Mouse (Mus musculus) neural tube, embryonic 15.5 days (tissue): ENCODE results near the gene D11Wsu47e. TPM values are rescaled to one million over a fixed set of nuclear protein-coding genes. Genes with fewer than 3 reads are reported as not detected.

Experiments used
- ATAC-seq: fragments of 200-750 bp; cut with Nextera tagmentation; 2 replicates; pipeline ENCODE4 v1.8.0; 2017; ENCODE audit warnings: mild to moderate bottlenecking, moderate TSS enrichment, moderate library complexity; ENCODE audit not compliant: low FRiP score
- H3K27ac ChIP-seq: fragments of 300-500 bp; sonication (generic); replicated peaks from 2 replicates; pipeline ENCODE4 v1.5.1; 2015; ENCODE audit warnings: mild to moderate bottlenecking, inconsistent platforms
- H3K27me3 ChIP-seq: fragments of 300-500 bp; sonication (generic); replicated peaks from 2 replicates; pipeline ENCODE4 v1.6.1; 2015; ENCODE audit warnings: inconsistent platforms
- H3K36me3 ChIP-seq: fragments of 300-500 bp; sonication (generic); 2 replicates; pipeline ENCODE4 v1.6.1; 2015; ENCODE audit warnings: inconsistent platforms
- H3K4me1 ChIP-seq: fragments of 300-500 bp; sonication (generic); 2 replicates; pipeline ENCODE4 v1.6.1; 2015; ENCODE audit warnings: inconsistent platforms
- H3K4me2 ChIP-seq: fragments of 300-500 bp; sonication (generic); 2 replicates; pipeline ENCODE4 v1.6.1; 2015; ENCODE audit warnings: inconsistent platforms, mild to moderate bottlenecking, moderate library complexity
- H3K4me3 ChIP-seq: fragments of 300-500 bp; sonication (generic); replicated peaks from 2 replicates; pipeline ENCODE4 v1.5.1; 2015; ENCODE audit warnings: mild to moderate bottlenecking, inconsistent platforms
- H3K9ac ChIP-seq: fragments of 300-500 bp; sonication (generic); replicated peaks from 2 replicates; pipeline ENCODE4 v1.6.1; 2015; ENCODE audit warnings: mild to moderate bottlenecking, inconsistent platforms
- H3K9me3 ChIP-seq: fragments of 300-500 bp; sonication (generic); replicated peaks from 2 replicates; pipeline ENCODE4 v1.6.1; 2016; ENCODE audit warnings: inconsistent platforms
- whole genome bisulfite sequencing: fragments of 180-500 bp; shearing (Covaris S2); methylation state at CpG from one replicate; pipeline ENCODE4 v1.1.7; 2015; ENCODE audit warnings: mixed read lengths; 5-methylcytosine and 5-hydroxymethylcytosine counted together
- polyA plus RNA-seq: library from polyadenylated mRNA; unstranded; fragments of >200 nt; fragmentation: Nextera tagmentation; extraction: Ambion mirVana; gene quantifications from 2 replicates; pipeline ENCODE4 v1.2.1, GENCODE M21; 2015

D11Wsu47e gene
- polyA plus RNA-seq, 1 experiment from 2014 or later: 21.8 TPM

DNA sequence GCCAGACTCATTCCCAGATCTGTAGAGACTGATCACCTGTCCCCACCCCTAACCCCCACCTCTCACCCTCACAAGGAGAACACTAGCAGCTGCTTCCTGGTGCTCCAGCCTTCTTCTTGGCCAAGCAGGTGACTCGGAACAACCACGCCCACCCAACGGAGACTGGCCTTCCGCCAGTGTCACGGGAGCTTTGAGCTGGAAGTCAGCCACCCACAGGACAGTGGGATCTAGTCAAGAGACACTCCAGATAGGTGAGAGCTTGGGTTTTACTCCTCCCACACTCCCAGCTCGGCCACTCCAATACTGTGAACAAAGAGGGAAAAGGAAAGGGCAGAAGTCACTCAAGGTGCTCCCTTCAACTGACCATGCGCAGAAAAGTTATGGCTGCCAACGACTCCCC is 55.0 kb downstream of the D11Wsu47e start:
- no peak overlapping the region for H3K9ac ChIP-seq
- no peaks in the 10 kb centered on the region for H3K9me3 ChIP-seq
- ATAC-seq: no peak
- H3K36me3 ChIP-seq: no peaks in the 10 kb centered on the region
- H3K27me3 ChIP-seq: no peaks in the 10 kb centered on the region
- no peak overlapping the region for H3K4me2 ChIP-seq
- H3K4me3 ChIP-seq: no peak overlapping the region
- H3K27ac ChIP-seq: no peak overlapping the region
- 83% methylated on average over 8 of the region's 8 CpGs for WGBS
- peaks cover 37% of the 10 kb centered on the region for H3K4me1 ChIP-seq

DNA sequence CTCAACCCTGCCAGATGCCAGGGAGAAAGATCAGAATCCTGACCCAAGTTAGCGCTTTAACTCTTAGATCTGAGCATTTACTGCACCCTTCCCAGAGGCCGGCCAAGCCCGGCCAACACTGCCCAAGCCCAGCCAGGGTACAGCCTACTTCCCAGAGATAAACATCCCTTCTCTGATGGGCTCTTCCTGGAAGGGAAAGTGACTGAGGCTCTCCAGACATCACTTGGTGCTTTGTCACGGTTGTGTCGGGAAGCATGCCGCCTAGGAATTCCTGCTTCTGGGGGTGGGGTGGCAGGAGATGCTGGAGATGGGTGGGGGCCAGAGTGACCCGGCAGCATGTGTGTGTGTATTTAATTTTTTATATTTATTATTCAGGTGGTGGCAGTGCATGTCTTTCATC is 55.9 kb downstream of the D11Wsu47e start:
- Histone ChIP-seq H3K4me1 (peaks cover 31% of the 10 kb centered on the region), H3K36me3 (no peaks in the 10 kb centered on the region), H3K9ac (no peak overlapping the region), H3K9me3 (no peaks in the 10 kb centered on the region), H3K4me3 (no peak overlapping the region), H3K27ac (no peak overlapping the region), H3K4me2 (no peak overlapping the region), H3K27me3 (no peaks in the 10 kb centered on the region)
- WGBS: 92% methylated on average over 7 of the region's 7 CpGs
- ATAC-seq: no peak

DNA sequence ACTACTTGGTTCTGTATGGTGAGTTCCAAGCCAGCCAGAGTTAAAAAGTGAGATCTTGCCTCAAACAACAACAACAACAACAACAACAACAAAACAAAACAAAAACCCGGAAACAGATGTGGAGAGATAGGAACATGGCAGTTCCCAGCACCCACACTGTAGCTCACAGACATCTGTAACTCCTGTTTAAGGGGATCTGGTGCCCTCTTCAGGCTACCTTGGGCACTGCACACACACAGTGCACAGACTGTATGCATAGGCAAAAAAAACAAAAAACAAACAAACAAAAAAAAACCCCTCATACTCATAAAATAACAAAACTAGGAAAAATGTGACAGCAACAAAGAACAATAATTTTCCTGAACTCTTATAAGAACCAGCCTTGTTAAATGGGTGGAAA is 58.8 kb downstream of the D11Wsu47e start:
- no peak for ATAC-seq
- H3K9me3 ChIP-seq: no peaks in the 10 kb centered on the region
- H3K27me3 ChIP-seq: no peaks in the 10 kb centered on the region
- WGBS: 96% methylated on average over 1 of the region's 1 CpGs
- H3K4me3 ChIP-seq: no peak overlapping the region
- H3K4me2 ChIP-seq: no peak overlapping the region
- no peaks in the 10 kb centered on the region for H3K36me3 ChIP-seq
- H3K4me1 ChIP-seq: peaks cover 29% of the 10 kb centered on the region
- no peak overlapping the region for H3K9ac ChIP-seq
- no peak overlapping the region for H3K27ac ChIP-seq

Other genes with a start within 250 kb of the D11Wsu47e start
- 11.6 and 14.0 TPM in 2 replicates for gene Sstr2, start 65.1 kb upstream of the D11Wsu47e start, polyA plus RNA-seq
- 31.1 and 35.1 TPM in 2 replicates for gene Cog1, start 35.2 kb upstream of the D11Wsu47e start, polyA plus RNA-seq
- gene Slc39a11, start 34.3 kb upstream of the D11Wsu47e start, polyA plus RNA-seq: 27.7 and 30.4 TPM in 2 replicates
- gene Fam104a, start 257 bp upstream of the D11Wsu47e start, polyA plus RNA-seq: 37.8 and 40.1 TPM in 2 replicates
- gene Cpsf4l, start 25.6 kb downstream of the D11Wsu47e start, polyA plus RNA-seq: 0.27 and 10.0 TPM in 2 replicates
- 58.1 and 58.6 TPM in 2 replicates for gene Cdc42ep4, start 67.5 kb downstream of the D11Wsu47e start, polyA plus RNA-seq